Mouse (Mus musculus) urinary bladder, postnatal 14 days (tissue): ENCODE data around the gene Lzts2.

Source experiments
- DNase-seq: peaks from one replicate; pipeline ENCODE4 v3.0.0; 2021; ENCODE audit warnings: low spot score

Gene Lzts2

DNA sequence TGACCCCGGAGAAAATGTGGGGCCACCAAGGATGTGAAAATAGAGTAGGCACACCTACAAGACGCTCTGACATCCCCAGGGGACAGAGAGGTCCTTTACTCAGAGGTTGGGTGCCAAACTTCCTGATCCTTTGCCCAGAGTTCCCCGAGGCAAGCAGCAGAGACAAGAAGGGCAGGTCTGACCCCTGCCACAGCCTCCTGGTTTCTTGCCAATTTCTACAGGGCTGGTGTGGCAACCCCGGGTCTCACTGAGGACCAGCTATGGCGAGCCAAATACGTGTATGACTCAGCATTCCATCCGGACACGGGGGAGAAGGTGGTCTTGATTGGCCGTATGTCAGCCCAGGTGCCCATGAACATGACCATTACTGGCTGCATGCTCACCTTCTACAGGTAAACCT is 35.3 kb downstream of the Lzts2 start:
- no peak for DNase-seq

DNA sequence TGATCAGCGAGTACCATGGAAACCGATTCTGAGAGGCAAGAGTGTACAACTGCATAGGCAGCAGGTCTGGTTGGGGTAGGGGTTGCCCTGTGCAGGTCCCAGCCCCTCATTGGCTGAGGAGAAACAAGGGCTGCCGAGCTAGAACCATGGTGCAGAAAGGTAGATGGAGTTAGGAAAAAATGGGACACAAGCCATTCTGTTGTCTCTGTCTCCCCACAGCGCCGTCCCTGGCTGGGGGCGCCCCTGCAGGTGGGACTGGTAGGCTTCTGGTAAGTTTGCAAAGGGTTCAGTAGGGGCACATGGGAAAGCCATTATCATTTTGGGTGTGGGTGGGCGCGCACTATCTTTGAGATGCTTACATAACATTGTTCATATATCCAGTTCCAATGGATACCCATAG is 39.2 kb downstream of the Lzts2 start:
- no peak for DNase-seq

- no peak for DNase-seq
These were observed 40.9 kb downstream of the Lzts2 start for GRCm38 (mm10) chr19:45054892-45055690.

GRCm38 (mm10) chr19:45056364-45056763 is 42.1 kb downstream of the Lzts2 start:
- no peak for DNase-seq

GRCm38 (mm10) chr19:45056908-45057698 is 42.9 kb downstream of the Lzts2 start:
- DNase-seq = no peak

- DNase-seq = no peak
These were observed 43.5 kb downstream of the Lzts2 start for GRCm38 (mm10) chr19:45057724-45058112.

DNA sequence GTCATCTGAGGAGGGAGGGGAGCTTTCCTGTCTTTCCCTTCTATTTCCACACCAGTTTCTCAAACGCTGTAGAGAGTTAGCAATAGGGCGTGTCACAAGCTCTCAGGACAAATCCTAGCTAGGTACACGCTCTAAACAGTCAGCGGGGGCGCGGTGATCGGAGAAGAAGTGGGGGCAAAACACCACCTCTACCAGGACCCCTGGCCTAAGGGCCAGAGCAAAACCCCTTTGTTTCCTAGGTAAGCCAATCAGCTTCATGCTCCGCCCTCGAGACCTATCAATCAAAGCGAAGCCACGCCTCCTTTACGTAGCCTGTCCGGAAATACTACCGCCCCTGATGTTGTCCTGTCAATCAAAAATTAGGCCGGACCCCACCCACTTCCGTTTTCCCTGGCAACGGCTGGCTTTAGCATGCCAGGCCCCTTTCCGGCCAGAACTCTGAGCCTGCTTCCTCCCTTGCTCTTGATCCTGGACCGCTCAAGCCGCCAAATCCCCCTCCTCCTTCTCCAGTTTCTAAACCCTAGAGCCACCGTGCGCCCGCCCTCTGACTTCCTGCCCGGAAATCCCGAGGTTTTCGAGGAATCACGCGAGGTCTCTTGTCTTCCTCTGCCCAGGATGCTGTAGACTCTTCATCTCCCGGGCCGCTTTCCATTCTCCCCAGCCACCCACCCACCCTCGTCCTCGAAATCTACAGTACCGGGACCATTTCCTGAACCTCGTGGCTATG is 44.1 kb downstream of the Lzts2 start:
- DNase-seq = peak; percentile 95

GRCm38 (mm10) chr19:45058841-45059240 is 44.6 kb downstream of the Lzts2 start:
- DNase-seq = no peak

DNA sequence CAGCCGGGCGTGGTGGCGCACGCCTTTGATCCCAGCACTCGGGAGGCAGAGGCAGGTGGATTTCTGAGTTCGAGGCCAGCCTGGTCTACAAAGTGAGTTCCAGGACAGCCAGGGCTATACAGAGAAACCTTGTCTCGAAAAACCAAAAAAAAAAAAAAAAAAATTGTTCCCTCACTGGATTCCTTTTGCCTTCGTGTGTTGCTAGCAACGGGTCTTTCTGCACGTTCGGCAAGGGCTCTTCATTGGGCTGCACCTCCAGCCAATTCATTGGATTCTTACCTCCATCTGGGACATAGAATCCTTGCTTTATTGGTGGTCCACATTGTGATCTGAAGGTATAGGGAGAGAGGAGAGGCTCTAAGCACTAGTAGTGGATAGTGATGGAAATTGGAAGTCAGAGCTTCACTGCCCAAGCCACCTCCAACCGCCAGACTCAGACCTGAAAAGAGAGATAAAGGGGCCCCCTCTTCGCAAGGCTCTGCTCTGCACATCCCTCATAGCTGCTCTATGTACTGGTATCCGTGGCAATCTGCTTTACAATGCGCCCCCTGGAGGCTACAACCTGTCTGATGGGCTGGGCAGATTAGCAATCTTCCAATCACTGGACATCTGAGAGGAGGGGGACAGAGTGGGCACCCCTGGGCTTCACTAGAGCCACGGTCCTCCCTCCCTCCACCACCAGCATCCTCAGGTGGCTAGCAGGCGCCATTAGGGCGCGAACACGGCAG is 49.5 kb downstream of the Lzts2 start:
- peak; percentile 52 for DNase-seq

- no peak for DNase-seq
These were observed 51.0 kb downstream of the Lzts2 start for GRCm38 (mm10) chr19:45065226-45065625.

GRCm38 (mm10) chr19:45067170-45067569 is 53.0 kb downstream of the Lzts2 start:
- no peak for DNase-seq

DNA sequence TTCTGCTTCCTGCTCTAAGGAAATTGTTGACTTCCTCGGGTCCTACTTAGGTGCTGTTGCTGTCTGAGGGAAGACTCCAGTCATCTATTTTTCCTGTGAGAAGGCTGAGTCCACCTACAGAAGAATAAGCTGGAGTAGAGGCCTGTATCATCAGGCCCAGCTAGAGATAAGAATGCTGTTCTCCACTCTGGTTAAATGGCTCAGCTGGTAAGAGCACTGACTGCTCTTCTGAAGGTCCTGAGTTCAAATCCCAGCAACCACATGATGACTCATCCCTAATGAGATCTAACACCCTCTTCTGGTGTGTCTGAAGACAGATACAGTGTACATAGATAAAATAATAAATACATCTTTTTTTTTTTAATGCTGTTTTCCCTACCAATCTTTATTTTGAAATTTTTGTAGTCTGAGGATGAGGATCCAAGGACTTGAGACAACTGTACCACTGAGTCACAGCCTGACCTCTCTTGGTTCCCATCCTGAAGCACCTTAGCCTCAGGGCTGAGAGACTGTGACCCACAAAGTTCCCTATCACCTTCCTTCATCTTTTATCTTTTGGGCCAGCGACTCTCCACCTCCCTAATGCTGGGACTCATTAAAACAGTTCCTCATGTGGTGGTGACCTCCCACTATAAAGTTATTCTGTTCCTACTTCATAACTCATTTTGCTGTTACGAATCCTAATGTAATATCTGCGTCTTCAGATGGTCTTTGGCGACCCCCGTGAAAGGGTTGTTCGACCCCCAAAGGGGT is 53.7 kb downstream of the Lzts2 start:
- no peak for DNase-seq

- DNase-seq = peak; percentile 90
These were observed 59.8 kb downstream of the Lzts2 start for GRCm38 (mm10) chr19:45073871-45074542.

GRCm38 (mm10) chr19:45074580-45075322 is 60.5 kb downstream of the Lzts2 start, which contains the start of gene Kazald1:
Kazald1 (plus strand) TSS chr19:45075241.
- peak; percentile 96 for DNase-seq

GRCm38 (mm10) chr19:45075323-45076035 is 61.3 kb downstream of the Lzts2 start:
- DNase-seq = peak; percentile 35

- DNase-seq = no peak
These were observed 61.9 kb downstream of the Lzts2 start for GRCm38 (mm10) chr19:45076036-45076575.
